Mouse (Mus musculus): ENCODE data around the gene Shc4. TPM values are rescaled to one million over a fixed set of nuclear protein-coding genes. Genes with fewer than 3 reads are reported as not detected.

Shc4 gene
- total and polyA plus RNA-seq, 3 experiments, result 0.14 to 1.0 (median 0.83) TPM

DNA sequence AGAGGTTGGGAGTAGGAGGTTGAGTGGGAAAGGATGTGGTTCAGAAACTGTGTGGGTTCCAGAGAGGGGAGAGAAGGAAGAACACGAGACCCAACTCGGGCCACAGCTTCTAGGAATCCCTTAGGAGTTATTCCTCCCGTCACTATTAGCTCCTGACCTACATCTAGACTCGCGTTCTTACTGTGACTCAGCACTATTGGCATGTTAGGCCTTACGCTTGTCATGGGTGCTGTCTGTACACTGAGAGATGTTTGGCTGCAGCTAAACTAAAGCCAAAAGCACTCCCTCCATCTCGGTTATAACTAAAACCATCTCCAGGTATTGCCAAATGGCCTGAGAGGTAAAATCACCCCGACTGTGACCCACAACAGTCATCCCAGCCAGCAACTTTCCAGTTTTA, 7.3 kb downstream of the Shc4 start:
- DNase-seq (ENCODE audit: low spot score) (no peak), ATAC-seq (ENCODE audit: extremely low read depth, insufficient number of reproducible peaks, low FRiP score, poor library complexity, severe bottlenecking) (no peak)
- Histone ChIP-seq H3K4me3 (ENCODE audit: low read depth, low read length) (no peak overlapping the region), H3K9me3 (replicated peaks) (no peaks in the 10 kb centered on the region), H3K27me3 (ENCODE audit: insufficient read depth, low read length) (peaks cover 18% of the 10 kb centered on the region; the same call in 1 of the 2 replicates), H3K36me3 (replicated peaks) (no peaks in the 10 kb centered on the region), H3K4me1 (ENCODE audit: insufficient read depth, low read depth, low read length) (peaks cover 8% of the 10 kb centered on the region; the same call in 1 of the 2 replicates)
- no peak for TF ChIP-seq TAL1 (conservative IDR thresholded peaks at IDR 0.05; ENCODE audit: low read depth, low read length)
- no peak for TF ChIP-seq GATA2 (IDR thresholded peaks at IDR 0.05; ENCODE audit: borderline replicate concordance, low read depth, low read length)
- no peak for TF ChIP-seq CTCF (IDR thresholded peaks at IDR 0.05; ENCODE audit: low read depth, low read length)
- TF ChIP-seq POLR2AphosphoS5 (IDR thresholded peaks at IDR 0.05; ENCODE audit: insufficient replicate concordance, low read depth, low read length), result no peak
- no peak for TF ChIP-seq GATA1 (IDR thresholded peaks at IDR 0.05; ENCODE audit: borderline replicate concordance, low read length)

DNA sequence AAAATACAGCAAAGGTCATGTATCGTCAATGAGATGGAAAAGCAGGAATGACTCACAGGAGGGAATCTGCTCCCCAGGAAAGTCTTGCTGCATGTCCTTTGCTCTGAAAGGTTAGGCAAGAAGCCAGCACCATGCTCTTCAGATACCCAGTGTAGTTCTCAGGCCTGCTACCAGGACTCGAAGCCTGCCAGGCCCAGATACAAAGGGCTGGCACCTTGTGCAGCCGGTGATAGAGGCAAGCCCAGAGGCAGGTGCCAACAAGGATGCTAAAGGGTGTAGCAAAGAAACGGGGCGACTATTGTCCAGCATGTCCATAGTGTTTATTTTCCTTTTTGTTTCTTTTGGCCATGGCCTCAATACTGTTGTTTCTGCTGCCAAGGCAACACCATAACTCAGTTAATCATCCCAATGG, 17.4 kb downstream of the Shc4 start:
- H3K4me1 ChIP-seq (ENCODE audit: insufficient read depth, low read depth, low read length), result 0 out of 2 replicates have a peak, but pooled peaks cover 2% of the 10 kb centered on the region
- DNase-seq (ENCODE audit: low spot score) (no peak), ATAC-seq (ENCODE audit: extremely low read depth, insufficient number of reproducible peaks, low FRiP score, poor library complexity, severe bottlenecking) (no peak)
- peaks cover 8% of the 10 kb centered on the region for H3K27me3 ChIP-seq (ENCODE audit: insufficient read depth, low read length)
- no peak overlapping the region for H3K4me3 ChIP-seq (ENCODE audit: low read depth, low read length)
- no peak for TF ChIP-seq CTCF (IDR thresholded peaks at IDR 0.05; ENCODE audit: low read depth, low read length)
- no peak for TF ChIP-seq TAL1 (conservative IDR thresholded peaks at IDR 0.05; ENCODE audit: low read depth, low read length)
- TF ChIP-seq GATA2 (IDR thresholded peaks at IDR 0.05; ENCODE audit: borderline replicate concordance, low read depth, low read length), result no peak
- TF ChIP-seq POLR2AphosphoS5 (IDR thresholded peaks at IDR 0.05; ENCODE audit: insufficient replicate concordance, low read depth, low read length), result no peak
- no peak for TF ChIP-seq GATA1 (IDR thresholded peaks at IDR 0.05; ENCODE audit: borderline replicate concordance, low read length)
- H3K36me3 ChIP-seq (replicated peaks), result no peaks in the 10 kb centered on the region
- no peaks in the 10 kb centered on the region for H3K9me3 ChIP-seq (replicated peaks)

DNA sequence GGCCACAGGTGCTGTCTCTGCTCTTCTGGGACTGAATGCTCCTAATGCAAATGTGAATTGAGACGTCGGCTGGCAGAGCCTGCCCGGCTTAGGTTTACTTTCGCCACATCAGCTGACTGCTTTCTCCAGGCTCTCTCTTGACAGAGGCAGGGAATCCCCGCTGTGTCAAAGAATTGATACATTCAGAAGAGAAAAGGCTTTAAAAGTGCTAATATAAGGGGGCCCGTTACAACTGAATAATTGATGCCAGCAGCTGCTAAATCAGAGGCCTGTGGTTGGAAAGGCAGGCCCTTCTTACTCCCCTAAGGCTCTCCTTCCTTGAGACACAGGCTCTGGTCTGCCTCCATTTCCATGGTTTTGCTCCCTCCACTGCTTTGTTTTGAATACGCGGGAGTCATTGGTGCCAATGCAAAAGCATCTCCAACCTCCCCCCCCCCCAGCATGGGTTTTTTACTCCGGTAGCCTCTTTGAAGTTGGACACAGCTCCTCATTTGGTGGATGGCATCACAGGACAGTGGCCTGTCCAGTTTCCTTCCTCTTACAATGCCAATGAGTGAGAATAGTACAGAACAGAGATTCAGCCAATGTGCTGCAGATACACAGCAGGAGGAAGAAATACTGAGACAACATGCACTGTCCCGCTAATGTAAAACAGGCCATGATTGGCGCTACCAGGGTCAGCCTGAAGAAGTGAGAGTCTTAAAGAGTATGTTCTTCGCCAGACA, 18.9 kb downstream of the Shc4 start:
- Histone ChIP-seq H3K27me3 (ENCODE audit: insufficient read depth, low read length) (peaks cover 8% of the 10 kb centered on the region), H3K9me3 (replicated peaks) (no peaks in the 10 kb centered on the region), H3K4me3 (ENCODE audit: low read depth, low read length) (no peak overlapping the region), H3K4me1 (ENCODE audit: insufficient read depth, low read depth, low read length) (no peaks in the 10 kb centered on the region), H3K36me3 (replicated peaks) (no peaks in the 10 kb centered on the region)
- TF ChIP-seq GATA2 (IDR thresholded peaks at IDR 0.05; ENCODE audit: borderline replicate concordance, low read depth, low read length) (no peak), TAL1 (conservative IDR thresholded peaks at IDR 0.05; ENCODE audit: low read depth, low read length) (no peak), GATA1 (IDR thresholded peaks at IDR 0.05; ENCODE audit: borderline replicate concordance, low read length) (no peak), POLR2AphosphoS5 (IDR thresholded peaks at IDR 0.05; ENCODE audit: insufficient replicate concordance, low read depth, low read length) (no peak), CTCF (IDR thresholded peaks at IDR 0.05; ENCODE audit: low read depth, low read length) (no peak)
- ATAC-seq (ENCODE audit: extremely low read depth, insufficient number of reproducible peaks, low FRiP score, poor library complexity, severe bottlenecking) (no peak), DNase-seq (ENCODE audit: low spot score) (no peak)

DNA sequence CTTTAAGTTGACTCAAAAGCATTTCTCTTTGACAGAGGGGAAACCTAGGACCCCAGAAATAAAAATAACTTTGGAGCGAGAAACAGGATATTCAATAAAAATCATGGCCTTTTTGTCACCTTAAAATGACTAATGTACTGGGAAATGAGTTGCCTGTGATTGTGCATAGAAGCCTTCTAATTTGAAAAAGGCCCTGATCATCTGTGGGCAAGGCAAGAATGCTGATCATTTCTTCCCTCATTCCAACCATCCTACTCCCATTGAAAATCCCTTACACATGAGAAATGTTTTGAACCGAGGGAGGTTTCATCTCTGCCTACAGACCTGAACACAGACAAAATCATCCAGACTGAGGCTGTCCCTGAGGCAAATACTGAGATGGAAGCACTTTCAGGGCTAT, 21.1 kb downstream of the Shc4 start:
- ATAC-seq (ENCODE audit: extremely low read depth, insufficient number of reproducible peaks, low FRiP score, poor library complexity, severe bottlenecking) (no peak), DNase-seq (ENCODE audit: low spot score) (no peak)
- TF ChIP-seq GATA1 (IDR thresholded peaks at IDR 0.05; ENCODE audit: borderline replicate concordance, low read length) (no peak), TAL1 (conservative IDR thresholded peaks at IDR 0.05; ENCODE audit: low read depth, low read length) (no peak), GATA2 (IDR thresholded peaks at IDR 0.05; ENCODE audit: borderline replicate concordance, low read depth, low read length) (no peak), POLR2AphosphoS5 (IDR thresholded peaks at IDR 0.05; ENCODE audit: insufficient replicate concordance, low read depth, low read length) (no peak), CTCF (IDR thresholded peaks at IDR 0.05; ENCODE audit: low read depth, low read length) (no peak)
- H3K4me3 ChIP-seq (ENCODE audit: low read depth, low read length), result no peak overlapping the region
- H3K27me3 ChIP-seq (ENCODE audit: insufficient read depth, low read length), result peaks cover 3% of the 10 kb centered on the region
- no peaks in the 10 kb centered on the region for H3K36me3 ChIP-seq (replicated peaks)
- H3K9me3 ChIP-seq (replicated peaks), result no peaks in the 10 kb centered on the region
- H3K4me1 ChIP-seq (ENCODE audit: insufficient read depth, low read depth, low read length), result no peaks in the 10 kb centered on the region

DNA sequence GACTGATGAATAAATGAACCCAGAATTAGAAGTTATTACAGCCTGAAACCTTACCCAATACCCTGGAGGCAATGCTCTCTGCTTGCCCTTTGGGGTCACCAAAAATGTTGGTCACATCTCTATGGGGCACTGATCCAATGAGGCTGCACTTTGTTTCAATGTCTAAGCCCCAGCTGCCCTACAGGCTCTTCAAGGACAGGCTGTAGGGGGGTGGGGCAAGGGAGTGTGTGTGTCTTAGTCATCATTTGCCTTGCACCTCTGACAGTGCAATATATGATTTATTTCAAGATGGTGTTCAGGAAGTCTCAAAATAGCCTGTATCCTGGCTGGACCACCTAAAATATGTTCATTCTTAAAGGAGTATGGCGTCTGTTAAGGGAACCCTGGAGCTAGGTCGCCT, 22.3 kb downstream of the Shc4 start:
- Histone ChIP-seq H3K36me3 (replicated peaks) (no peaks in the 10 kb centered on the region), H3K27me3 (ENCODE audit: insufficient read depth, low read length) (peaks cover 3% of the 10 kb centered on the region), H3K4me3 (ENCODE audit: low read depth, low read length) (no peak overlapping the region), H3K9me3 (replicated peaks) (no peaks in the 10 kb centered on the region), H3K4me1 (ENCODE audit: insufficient read depth, low read depth, low read length) (no peaks in the 10 kb centered on the region)
- DNase-seq (ENCODE audit: low spot score) (no peak), ATAC-seq (ENCODE audit: extremely low read depth, insufficient number of reproducible peaks, low FRiP score, poor library complexity, severe bottlenecking) (no peak)
- TF ChIP-seq CTCF (IDR thresholded peaks at IDR 0.05; ENCODE audit: low read depth, low read length) (no peak), GATA1 (IDR thresholded peaks at IDR 0.05; ENCODE audit: borderline replicate concordance, low read length) (no peak), TAL1 (conservative IDR thresholded peaks at IDR 0.05; ENCODE audit: low read depth, low read length) (no peak), GATA2 (IDR thresholded peaks at IDR 0.05; ENCODE audit: borderline replicate concordance, low read depth, low read length) (no peak), POLR2AphosphoS5 (IDR thresholded peaks at IDR 0.05; ENCODE audit: insufficient replicate concordance, low read depth, low read length) (no peak)

DNA sequence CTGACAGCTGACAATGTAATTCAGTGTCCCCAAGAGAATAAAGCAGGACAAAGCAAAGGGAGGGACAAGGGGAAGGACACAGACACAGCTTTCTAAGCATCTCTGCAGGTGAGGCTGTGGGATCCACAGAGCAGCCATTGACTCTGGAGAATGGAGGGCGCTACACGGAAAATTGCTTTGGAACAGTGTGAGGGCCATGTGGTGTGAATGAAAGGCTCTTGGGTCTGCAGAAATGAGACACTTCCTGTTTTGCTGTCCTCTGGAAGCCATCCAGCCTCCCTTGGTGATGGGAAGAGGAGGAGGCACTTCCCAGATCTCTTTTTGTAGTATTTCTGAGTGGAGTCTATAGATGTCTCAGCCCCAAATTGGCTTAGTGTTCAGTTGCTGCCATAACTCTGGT, 27.7 kb downstream of the Shc4 start:
- Histone ChIP-seq H3K36me3 (replicated peaks) (no peaks in the 10 kb centered on the region), H3K27me3 (ENCODE audit: insufficient read depth, low read length) (no peaks in the 10 kb centered on the region; the same call in 1 of the 2 replicates), H3K4me1 (ENCODE audit: insufficient read depth, low read depth, low read length) (no peaks in the 10 kb centered on the region), H3K4me3 (ENCODE audit: low read depth, low read length) (no peak overlapping the region), H3K9me3 (replicated peaks) (no peaks in the 10 kb centered on the region)
- ATAC-seq (ENCODE audit: extremely low read depth, insufficient number of reproducible peaks, low FRiP score, poor library complexity, severe bottlenecking) (no peak), DNase-seq (ENCODE audit: low spot score) (no peak)
- TF ChIP-seq CTCF (IDR thresholded peaks at IDR 0.05; ENCODE audit: low read depth, low read length) (no peak), POLR2AphosphoS5 (IDR thresholded peaks at IDR 0.05; ENCODE audit: insufficient replicate concordance, low read depth, low read length) (no peak), GATA1 (IDR thresholded peaks at IDR 0.05; ENCODE audit: borderline replicate concordance, low read length) (no peak), TAL1 (conservative IDR thresholded peaks at IDR 0.05; ENCODE audit: low read depth, low read length) (no peak), GATA2 (IDR thresholded peaks at IDR 0.05; ENCODE audit: borderline replicate concordance, low read depth, low read length) (no peak)
